Mouse (Mus musculus) regulatory T cell (primary cell): ENCODE results near the gene Krt17.
"Not testable (repeated sequence)": the region's sequence is repeated elsewhere in the genome, so short reads cannot be mapped to it uniquely, and the experiment has no call there.

Experiments used
- in situ Hi-C: fragments of 300-600 bp; cut with MboI, MseI; formaldehyde crosslinking; loops from one replicate; pipeline ENCODE4 v1.15.1; 2025; ENCODE audit warnings: high pct_unique_total_duplicates

Gene Krt17

DNA sequence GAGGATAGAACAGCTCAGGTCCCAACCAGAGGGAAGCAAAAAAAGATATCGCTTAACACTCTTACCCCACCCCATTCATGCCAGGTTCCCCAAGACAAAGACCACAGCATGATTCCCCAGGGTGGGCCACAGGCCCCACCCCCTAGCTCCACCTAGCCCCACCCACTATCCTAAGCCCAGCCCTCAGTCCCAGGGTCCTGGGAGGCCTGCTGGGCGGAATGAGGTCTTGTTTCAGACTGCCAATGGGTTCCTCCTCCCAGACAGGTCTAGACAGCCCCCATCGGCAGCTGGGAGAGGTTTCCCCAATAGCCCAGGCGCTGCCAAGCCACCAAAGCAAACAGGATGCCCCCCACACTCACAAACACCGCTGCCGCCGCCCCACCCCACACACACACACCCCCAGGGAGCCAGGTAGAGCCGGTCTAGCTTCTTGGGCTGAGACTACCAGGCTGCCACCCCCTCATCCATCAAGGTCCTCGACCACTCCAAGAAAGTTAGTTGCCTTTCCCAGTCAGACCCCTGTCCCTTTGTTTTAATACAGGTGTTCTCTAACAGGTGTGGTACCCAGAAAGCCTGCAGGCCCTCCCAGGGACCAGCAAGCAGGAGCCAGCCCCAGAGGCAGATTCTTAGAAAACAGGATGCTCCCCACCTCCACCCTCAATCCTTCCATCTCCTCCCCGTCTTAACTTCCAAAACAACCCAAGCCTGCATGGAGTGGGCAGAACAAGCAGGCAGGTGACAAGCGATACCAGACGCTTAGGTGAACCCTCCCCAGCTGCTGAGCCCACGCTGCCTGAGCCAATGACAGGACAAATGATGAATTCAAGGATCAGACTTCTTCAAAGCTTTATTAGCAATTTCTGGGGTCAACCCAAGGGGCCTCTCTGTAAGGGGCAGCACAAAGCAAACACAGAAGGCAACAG, 1.5 kb upstream of the Krt17 start:
- in situ Hi-C loops, result no loop called here

DNA sequence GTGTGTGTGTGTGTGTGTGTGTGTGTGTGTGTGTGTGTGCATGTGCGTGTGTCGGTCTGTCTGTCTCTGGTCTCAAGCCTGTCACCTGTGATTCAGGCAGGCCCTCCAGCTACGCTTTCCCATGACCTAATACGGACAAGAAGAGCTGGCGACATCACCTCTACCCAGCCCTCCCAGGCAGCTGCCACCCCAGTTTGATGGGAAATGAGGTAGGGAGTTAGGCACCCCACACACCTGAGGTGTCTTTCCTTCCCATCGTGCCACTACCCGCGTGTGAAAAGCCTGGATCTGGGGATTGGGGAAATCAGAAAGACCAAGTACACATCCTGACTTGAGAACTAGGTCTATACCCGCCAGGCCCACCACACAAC, 391 bp upstream of the Krt17 start:
- in situ Hi-C loops, result no loop called here

DNA sequence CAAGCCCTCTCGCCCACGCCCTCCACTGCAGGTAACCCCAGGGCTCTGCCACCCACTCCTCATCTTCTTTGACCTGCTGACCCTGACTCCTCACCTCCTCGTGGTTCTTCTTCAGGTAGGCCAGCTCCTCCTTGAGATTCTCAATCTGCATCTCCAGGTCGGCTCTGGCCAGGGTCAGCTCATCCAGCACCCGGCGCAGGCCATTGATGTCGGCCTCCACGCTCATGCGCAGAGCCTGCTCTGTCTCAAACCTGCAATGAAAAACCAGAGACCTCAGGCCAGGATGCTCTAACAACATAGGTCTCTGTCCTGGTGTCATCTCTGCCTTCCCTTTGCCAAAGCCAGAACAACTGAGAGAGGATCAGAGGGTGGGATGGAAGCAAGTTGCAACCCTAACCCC, 1.8 kb downstream of the Krt17 start:
- in situ Hi-C loops, result no loop called here

DNA sequence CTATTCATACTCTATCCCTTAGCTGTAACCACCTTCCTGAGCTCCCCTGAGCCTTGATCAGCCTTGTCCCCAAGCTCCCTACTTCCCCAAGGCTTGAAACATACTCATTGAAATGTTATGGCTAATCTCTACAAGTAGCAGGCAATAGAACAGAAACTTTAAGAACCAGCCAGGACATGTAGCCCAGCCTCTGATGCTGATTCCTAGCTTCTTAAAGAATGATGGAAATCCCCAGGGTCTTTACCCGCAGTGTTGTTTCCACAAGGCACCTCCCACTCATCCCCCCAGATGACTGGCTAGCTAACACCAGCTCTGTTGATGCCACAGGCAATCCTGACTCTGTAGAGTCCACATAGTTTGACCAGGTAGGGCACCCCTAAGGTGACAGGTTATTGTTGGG, 2.9 kb downstream of the Krt17 start:
- in situ Hi-C loops, result no loop called here

DNA sequence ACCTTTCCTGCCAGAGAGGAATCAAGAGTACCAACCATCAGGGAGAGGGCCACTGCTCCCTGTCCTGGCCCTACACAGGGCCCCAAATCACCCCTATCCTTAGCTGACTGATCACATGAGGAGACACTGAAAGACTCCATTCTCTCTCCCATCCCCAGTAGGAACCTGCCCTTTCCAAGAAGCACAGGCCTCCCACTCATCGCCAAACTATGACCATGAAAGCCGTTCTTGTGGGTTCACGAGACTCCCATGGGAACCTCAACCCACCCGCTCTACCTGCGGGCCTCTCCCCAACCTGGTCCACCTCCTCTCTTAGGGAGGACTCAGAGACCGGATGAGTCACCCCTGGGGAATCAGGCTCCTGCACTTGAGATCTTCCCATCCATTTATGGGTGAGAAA, 5.3 kb downstream of the Krt17 start:
- in situ Hi-C loops, result no loop called here

DNA sequence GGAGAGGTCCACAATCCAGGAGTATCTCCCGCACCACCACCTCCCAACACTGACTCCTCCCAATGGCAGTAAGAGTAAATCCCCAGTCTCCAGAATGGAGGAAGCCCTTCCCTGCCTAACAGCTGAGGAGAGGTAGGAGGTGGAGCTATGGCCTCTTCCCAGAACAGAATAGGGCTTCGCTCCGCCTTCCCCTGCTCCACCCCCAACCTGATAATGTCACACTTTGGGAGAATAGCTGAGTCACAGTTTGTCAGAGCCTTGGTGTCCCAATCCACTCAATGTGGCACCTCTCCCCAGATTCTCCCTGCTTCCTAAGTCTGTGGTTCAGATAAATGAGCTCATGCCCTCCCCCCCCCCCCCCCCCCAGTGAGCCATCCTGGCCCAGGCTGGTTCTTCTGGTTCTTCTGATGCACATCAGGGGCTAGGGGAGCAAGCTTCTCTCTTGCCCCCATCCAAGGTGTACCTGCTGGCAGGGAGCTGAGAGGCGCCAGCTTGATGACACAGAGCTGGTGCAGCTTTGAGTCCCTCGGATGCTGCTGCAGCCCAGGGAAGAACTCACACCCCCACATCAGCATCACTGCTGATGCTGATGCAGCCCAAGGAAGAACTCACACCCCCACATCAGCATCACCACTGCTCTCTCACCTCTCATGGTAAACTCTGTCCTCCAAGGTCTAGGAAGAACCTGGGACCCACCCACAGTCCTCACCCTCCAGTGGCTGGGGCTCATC, 6.3 kb downstream of the Krt17 start:
- in situ Hi-C loops, result no loop called here

DNA sequence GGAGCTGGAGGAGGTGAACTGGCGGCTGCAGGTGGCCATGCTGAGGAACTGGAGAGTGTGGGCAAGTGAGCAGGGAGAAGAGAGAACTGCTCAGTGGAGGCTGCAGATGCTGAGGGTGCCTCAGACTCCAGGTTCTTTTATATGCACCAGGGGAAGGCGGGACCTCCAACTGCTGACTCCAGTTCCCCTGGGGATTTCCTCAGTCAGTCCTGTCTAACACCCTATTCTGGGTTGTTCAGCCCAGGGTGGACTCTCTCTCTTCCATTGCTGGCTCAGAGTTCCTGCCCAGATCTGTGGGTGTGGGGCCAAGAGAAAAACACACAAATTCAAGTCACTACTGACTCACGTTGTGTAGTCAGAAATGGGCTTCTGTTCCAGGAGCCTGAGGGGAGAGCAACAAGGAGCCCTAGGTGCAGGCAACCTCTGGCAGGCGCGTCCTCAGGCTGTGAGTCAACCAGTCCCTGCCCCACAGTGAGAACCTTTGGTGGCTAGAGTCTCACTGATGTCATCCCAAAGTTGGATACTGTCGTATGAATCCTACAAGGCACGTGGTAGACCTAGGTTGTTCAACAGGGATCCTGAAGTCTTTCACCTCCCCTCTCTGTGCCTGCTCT, 11.9 kb downstream of the Krt17 start, which contains the start of gene Krt16:
Gene Krt16 (minus strand): TSS at position 51 of the 614 bp plus-strand sequence.
- in situ Hi-C loops, result no loop called here

DNA sequence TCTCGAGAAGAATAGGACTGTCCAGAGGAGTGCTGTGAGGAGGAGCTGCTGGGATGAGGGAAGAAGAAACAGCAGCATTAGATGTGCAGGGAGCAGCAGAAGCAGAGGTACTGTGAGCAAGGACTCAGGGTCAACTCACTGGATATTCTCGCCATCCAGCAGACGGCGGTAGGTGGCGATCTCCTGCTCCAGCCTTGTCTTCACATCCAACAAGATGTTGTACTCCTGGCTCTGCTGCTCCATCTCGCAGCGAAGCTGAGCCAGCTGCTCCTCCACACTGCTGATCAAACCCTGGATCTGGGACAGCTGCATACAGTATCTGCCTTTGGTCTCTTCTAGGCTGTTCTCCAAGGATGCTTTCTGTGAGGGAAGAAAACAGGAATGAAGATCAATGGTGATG, 14.4 kb downstream of the Krt17 start:
- in situ Hi-C loops, result not testable (repeated sequence)

DNA sequence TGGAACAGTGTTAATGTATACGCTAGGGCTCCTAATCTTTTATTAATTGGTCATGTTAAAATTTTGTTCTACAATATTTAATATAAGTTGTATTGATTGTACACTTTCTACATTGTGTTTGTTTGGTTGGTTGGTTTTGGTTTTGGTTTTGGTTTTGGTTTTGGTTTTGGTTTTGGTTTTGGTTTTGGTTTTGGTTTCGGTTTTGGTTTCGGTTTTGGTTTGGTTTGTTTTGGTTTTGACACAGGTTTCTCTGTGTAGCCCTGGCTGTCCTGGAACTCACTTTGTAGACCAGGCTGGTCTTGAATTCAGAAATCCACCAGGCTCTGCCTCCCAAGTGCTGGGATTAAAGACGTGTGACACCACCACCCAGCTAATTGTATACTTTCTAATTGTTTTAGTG, 20.6 kb downstream of the Krt17 start:
- in situ Hi-C loops, result not testable (repeated sequence)

DNA sequence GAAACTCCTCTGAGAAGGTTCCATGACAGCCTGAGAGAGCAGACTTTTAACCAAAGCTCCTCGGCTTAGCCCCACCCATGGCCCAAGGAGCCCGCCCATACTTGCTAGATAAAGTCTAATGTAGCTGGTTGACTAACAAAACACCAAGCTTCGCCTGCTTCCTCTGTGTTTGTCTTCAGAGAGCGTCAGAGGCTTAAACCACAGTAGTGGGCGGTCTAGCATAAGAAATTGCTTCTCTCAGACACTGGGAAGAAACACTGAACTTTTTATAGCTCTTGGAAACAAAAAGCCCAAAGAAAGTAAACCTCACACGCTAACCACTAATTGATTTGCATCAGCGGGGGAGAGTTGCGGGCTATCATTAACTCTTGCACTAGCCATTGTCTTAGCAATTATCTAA, 39.1 kb downstream of the Krt17 start:
- in situ Hi-C loops, result no loop called here

DNA sequence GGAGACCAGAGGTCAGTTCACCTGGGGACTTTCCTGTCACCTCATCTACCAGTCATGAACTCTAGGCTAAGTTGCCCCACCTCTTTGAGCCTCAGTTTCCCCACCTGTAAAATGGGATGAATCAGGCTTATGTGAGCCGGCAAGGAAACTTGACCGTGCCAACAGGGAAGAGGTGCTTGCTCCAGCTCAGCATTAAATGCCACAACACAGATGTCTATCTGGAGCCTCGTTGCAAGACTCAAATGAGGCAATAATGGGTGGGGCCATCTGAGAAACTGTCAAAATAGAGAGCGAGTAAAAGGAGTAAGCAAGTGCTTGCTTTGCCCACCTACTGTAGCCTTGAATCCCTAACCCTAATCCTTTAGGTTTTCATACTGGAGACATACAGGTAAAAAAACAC, 41.5 kb downstream of the Krt17 start:
- in situ Hi-C loops, result no loop called here

DNA sequence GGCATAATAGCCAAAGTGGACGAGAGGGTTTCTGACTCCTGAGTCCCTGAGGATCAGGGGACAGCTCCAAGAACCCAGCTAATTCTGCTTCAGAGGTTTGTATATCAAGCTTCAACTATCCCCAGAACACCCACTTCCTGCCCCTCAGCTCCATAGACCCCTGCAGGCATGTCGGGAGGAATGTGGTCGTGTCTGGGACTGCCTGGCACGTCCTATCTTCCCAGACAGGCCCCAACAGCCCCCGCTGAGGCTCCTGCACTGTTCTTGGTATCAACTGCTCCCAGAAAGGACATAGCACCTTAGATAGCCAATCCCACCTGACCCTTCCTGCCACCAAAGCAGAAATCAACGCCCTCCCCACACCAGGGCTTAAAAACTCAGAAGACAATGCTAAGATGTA, 52.3 kb downstream of the Krt17 start:
- in situ Hi-C loops, result no loop called here

DNA sequence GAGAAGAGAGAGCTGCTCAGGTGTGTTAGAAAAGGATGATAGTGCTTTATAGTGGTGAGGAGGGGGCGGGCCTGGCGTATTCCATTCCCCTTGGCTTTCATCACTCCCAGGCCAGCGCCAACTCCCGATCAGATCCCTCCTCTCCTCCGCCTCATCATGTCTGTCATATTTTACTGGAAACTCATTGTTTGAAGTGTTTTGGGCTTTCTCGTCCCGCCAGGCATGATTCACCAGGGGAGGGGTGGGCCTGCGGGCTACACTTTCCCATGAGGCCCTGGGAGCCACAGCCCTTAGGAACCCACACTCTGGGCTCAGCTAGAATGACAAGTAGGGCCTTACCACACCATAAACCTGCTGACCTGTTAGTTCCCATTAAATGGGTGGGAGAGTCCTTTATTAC, 53.3 kb downstream of the Krt17 start, which contains the start of gene Krt14:
Gene Krt14 (minus strand): TSS at position 51 of the 400 bp plus-strand sequence.
- in situ Hi-C loops, result no loop called here
